Mouse (Mus musculus): Measurements from ENCODE around the gene 4930519P11Rik. TPM values are rescaled to one million over a fixed set of nuclear protein-coding genes. Genes with fewer than 3 reads are reported as not detected.
A peak's percentile ranks its signal among the peaks of the same experiment; 100 is the strongest.

4930519P11Rik gene
- total RNA-seq, 2 experiments from 2014 or later = not detected

DNA sequence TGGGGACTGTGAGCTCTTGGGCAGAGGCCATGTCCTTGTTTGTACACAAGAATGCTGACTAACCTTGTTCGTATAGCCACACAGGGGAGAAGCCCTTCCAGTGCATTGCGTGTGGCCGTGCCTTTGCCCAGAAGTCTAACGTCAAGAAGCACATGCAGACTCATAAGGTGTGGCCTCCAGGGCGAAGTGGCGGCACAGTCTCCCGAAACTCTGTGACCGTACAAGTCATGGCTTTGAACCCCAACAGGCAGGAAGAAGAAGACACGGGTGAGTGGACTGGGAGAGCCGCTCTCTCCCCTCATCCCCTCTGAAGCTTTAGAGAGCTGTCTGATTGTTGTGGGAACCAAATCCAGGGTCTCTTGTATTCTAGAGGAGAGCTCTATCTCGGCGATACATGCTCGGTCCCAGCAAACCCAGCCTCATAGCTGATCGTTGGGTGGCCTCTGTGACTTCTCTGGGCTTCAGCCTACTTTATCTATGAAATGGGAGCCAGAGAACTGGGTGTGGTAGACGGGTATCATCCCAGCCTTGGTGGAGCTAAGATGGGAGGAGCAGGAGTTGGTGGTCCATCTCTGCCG is 19.1 kb upstream of the 4930519P11Rik start:
- DNase-seq = no peak

- no peak for DNase-seq
Observed at GRCm38 (mm10) chr2:154630531-154630930, 17.3 kb upstream of the 4930519P11Rik start.

DNA sequence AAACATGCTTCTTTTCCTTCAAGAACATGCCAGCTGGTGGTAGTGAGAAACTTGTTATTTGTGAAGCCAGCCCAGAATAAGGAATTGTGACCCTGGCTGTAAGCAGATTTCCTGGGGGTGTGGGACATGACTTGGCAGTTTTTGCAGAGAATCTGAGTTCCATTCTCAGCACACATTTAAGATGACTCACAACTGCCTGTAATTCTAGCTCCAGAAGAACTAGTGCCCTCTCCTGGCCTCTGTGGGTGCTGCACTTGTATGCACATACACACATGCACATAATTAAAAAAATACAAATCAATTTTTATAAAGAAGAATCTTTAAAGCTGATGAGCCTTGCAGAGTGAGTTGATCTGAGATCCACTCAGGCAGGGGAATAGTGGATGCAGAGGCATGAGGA is 10.9 kb upstream of the 4930519P11Rik start:
- DNase-seq = no peak

DNA sequence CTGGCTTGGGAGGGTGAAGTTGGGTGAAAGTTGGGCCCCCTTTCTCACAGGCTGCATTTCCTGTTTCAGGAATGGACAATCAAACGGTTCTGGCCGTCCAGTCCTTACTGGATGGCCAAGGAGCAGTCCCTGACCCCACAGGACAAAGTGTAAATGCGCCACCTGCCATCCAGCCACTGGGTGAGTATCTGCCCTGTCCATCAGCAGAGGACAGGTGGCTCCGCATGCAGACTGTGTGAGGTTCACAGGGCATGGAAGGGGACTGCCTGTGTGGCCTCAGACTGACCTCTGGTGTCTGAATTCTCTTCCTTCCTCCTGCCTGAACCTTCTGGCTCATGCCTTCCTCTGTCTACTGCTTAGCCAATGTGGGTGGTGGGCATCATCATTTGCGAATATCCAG is 8.4 kb upstream of the 4930519P11Rik start:
- no peak for DNase-seq

GRCm38 (mm10) chr2:154617061-154617460 is 3.8 kb upstream of the 4930519P11Rik start:
- no peak for DNase-seq

- no peak for DNase-seq
Observed at GRCm38 (mm10) chr2:154615674-154616073, 2.4 kb upstream of the 4930519P11Rik start.

DNA sequence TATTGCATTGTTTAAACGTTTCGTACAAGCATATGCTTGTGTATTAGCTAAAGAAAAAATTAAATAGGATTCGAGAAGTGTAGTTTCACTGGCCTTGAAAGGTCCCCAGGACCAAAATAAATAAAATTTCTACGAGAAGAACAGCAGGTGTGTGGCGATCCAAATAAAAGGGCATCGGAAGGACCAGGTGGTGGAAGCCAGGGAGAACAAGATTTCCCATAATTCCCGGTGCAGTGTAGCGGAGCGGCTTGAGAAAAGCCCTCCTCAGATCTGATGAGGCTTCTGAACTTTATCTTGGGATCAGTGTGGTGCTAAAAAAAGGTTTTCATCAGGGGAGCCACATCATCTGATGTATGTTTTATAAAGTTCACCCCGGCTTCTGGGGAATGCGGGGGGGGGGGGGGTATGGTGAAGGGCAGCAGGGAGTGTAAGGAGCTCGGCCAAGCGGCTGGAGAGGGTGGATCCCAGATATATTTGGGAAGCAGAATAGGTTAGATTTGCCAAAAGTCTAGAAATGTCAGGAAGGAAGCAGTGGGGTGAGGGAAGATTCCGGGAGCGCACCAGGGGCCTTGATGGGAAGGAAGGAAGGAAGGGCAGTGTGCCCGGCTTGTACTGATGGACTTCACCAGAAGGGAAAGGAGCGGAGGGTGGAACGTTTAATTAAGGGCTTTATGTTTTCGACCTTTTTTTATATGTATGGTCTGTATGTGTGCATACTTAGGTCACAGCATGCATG is 1.8 kb upstream of the 4930519P11Rik start:
- DNase-seq = no peak

DNA sequence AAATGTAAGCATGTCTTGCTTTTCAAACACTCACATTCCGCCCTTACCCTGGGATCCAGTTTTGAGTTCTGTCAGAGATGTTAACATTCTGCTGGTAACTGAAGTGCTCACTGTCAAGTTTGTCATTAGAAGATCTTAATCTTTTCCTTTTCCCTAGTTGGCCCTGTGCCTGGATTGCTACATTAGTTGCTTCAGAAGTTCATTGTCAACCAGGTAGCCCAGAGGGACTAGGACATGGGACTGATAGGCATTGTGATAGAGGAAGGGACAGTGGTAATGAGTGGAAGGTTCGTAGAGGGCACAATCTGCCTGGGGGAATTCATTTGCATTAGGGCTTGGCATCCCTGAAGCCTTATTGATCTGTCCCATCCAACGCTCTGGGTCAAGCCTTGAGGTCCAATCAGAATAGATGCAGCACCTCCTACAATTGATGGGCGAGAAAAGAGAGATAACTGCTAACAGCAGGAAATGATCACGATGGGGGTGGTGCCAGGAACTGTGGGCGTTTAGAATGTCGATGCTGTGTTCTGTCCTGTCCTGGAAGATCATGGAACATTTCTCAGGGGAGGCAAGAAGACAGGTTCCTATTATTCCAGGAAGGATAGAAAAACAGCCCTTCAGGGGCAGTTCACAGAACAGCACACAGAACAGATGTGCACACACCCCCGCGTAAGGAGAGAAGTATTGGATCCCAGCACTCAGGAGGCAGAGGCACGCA is 4.0 kb downstream of the 4930519P11Rik start:
- DNase-seq = no peak

GRCm38 (mm10) chr2:154606965-154607364 is 6.3 kb downstream of the 4930519P11Rik start:
- no peak for DNase-seq

GRCm38 (mm10) chr2:154604156-154604555 is 9.1 kb downstream of the 4930519P11Rik start:
- no peak for DNase-seq

DNA sequence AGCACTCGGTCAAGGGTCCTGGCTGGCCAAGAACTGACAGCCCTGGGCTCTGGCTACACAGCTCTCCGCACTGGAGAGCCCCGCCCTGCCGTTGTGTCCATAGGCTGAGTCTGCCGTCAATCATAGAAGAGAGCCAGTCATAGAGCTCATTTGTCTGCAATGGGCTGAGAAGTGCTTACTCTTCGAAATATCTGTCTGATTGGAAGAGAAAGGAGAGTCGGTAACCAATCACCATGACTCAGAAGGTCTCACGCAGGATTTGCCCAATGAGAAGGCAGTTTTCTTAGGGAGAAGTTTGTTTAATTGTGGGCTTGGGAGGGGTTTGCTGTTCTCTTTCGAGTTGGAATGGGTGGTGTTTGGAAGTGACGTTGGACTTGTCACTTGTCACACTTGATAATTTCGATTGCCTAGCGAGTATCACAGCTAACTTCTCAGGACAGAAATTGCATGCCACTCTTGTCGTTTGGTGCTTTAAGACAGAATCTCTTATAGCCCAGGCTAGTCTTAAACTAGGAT is 9.5 kb downstream of the 4930519P11Rik start, which contains the start of gene Pxmp4:
Gene Pxmp4 (minus strand): TSS at position 71 of the 516 bp plus-strand sequence.
- peak; percentile 97 for DNase-seq

- no peak for DNase-seq
Observed at GRCm38 (mm10) chr2:154603007-154603637, 10.1 kb downstream of the 4930519P11Rik start.

DNA sequence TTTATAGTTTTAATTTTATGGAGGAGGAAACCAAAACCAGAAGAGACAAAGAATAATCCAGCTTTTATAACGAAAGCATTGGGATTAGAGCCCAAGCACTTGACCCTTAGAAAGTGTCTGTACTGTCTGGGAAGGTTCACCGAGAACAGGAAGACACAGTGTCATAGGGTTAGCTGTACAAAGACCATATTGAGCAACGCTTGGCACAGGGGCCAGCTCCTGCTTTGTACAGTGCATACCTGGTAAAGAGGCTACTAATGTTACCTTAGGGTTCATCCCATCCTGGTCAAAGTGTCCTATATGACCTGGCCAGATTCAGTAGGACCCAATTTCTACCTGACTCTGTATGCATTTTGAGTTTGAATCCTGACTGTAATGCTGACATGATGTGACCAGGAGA is 11.9 kb downstream of the 4930519P11Rik start:
- DNase-seq = no peak

- no peak for DNase-seq
Observed at GRCm38 (mm10) chr2:154600586-154600985, 12.7 kb downstream of the 4930519P11Rik start.

GRCm38 (mm10) chr2:154597399-154597798 is 15.8 kb downstream of the 4930519P11Rik start:
- no peak for DNase-seq

- no peak for DNase-seq
Observed at GRCm38 (mm10) chr2:154595775-154596174, 17.5 kb downstream of the 4930519P11Rik start.

- DNase-seq = no peak
Observed at GRCm38 (mm10) chr2:154593025-154593424, 20.2 kb downstream of the 4930519P11Rik start.

- DNase-seq = no peak
Observed at GRCm38 (mm10) chr2:154591239-154591638, 22.0 kb downstream of the 4930519P11Rik start.

GRCm38 (mm10) chr2:154589051-154589450 is 24.2 kb downstream of the 4930519P11Rik start:
- DNase-seq = no peak

- DNase-seq = peak; percentile 58
Observed at GRCm38 (mm10) chr2:154586405-154586804, 26.8 kb downstream of the 4930519P11Rik start.

DNA sequence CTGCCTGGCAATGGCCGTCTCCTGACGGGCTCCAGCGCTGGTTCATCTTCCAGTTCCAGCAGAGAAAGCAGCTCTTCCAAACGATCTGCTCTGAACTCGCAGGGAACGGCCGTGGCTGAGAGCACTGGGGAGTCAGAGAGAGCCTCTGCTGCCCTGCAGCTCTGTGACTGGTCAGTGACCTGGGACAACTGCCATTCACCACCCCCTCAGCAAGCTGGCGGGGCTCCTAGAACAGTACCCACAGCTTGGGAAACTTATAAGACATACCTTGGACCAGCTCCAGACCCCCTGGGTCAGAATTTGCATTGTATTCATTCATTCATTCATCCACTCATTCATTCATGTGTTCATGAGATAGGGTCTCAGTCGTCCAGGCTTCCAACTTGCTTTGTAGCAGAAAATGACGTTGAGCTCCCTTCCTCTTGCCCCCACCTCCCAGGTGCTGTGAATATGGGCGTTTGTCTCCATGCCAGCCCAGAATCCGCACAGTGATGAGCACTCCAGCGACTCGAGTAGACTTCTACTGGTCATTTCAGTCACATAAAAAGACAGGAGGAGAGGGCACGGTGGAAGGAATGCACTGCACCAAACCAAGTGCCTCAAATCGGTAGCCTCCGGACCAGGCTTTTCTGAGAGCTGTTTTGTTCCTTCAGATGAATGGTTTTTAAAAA is 28.2 kb downstream of the 4930519P11Rik start:
- no peak for DNase-seq
